Mouse (Mus musculus): ENCODE data around the gene Zgpat. TPM values are rescaled to one million over a fixed set of nuclear protein-coding genes. Genes with fewer than 3 reads are reported as not detected.

Zgpat gene
- total RNA-seq (2021) = 10 to 100 TPM; 13.1 to 18.3 TPM
- long read RNA-seq, experiment 1, transcript Zgpat-202 (6 exons, 2,072 nt) = major isoform, 15 of 32 reads
- long read RNA-seq, experiment 1, partial matches to known transcripts = 1 of 32 reads
- long read RNA-seq, experiment 1, other reads (novel, unspliced or antisense) = 14 of 32 reads
- long read RNA-seq, experiment 2, transcript Zgpat-202 (6 exons, 2,072 nt) = major isoform, 21 of 32 reads
- long read RNA-seq, experiment 2, partial matches to known transcripts = 0 of 32 reads
- long read RNA-seq, experiment 2, other reads (novel, unspliced or antisense) = 10 of 32 reads

GRCm38 (mm10) chr2:181364860-181365596, at the start of gene Zgpat, which contains the start of gene Arfrp1:
Gene Zgpat, plus strand, starts transcription at chr2:181364928.
Gene Arfrp1, minus strand, starts transcription at chr2:181365404.
- DNase-seq = peak; percentile 89

GRCm38 (mm10) chr2:181319248-181320102, 45.3 kb upstream of the Zgpat start, which contains the start of gene Rtel1:
Gene Rtel1, plus strand, starts transcription at chr2:181319739.
- peak; percentile 77 for DNase-seq

DNA sequence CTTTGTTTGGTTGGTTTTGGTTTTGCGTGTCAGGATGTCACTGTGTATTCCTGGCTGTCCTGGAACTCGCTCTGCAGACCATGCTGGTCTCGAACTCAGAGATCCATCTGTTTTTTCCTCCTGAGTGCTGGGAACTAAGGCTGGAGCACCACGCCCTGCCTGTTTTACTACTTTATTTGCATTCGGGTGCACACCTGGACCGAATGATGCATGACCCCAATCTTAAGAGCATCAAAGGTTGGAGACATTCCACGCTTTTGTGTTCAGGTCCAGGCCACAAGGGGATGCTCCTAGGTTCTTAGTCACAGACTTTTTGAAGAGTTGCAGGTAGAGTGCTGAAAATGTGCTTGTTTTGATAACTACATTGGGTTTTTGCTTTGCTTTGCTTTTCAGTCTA, 44.6 kb upstream of the Zgpat start:
- no peak for DNase-seq

GRCm38 (mm10) chr2:181322136-181322535, 42.6 kb upstream of the Zgpat start:
- no peak for DNase-seq

DNA sequence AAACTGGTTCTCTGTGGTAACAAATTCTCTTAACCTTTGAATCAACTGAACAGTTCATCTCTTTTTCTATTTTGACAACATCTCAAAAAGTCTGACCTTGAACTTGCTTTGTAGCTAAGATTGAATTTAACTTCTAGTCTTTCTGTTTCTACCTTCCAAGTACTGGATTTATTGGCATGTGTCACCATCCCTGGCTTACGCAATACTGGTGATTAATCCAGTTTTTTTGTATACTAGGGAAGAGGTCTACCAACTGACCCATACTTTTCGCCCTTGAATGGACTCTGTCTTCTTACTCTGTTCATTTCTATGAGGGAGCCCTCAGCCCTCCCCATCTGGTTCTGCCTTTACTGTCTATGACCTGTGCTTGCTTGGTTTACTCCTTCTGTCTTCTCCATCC, 38.6 kb upstream of the Zgpat start:
- DNase-seq = no peak

DNA sequence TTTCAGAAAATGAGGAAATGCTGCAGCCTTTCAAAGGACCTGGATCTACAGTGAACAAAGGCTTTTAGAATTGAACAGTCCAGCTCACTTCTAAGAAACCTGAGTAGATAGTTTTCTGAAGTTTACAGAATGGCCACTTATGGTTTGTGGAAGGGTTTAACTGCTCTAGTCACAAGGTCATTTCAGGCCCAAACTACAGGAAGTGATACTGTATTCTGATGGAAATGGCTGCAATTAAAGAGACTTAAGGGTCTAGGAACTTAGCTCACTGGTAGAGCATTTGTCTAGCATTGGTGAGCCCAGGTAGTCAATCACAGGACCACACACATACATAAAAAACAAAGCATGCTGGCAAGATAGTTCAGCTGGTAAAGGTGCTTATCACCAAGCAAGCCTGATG, 32.2 kb upstream of the Zgpat start:
- no peak for DNase-seq

DNA sequence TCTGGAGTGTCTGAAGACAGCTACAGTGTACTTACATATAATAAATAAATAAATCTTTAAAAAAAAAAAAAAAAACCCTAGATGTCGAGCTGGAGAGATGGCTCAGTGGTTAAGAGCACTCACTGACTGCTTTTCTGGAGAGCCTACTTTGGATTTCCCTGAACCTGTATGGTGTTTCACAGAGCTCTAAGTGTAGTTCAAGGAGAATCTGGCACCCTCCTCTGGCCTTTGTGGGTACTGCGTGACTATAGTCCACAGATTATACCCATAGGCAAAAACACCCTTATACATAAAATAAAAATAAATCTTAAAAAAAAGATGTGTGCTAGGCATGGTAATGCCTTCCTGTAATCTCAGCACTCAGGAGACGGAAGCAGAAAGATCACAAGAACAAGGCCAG, 30.7 kb upstream of the Zgpat start:
- DNase-seq = peak; percentile 63

DNA sequence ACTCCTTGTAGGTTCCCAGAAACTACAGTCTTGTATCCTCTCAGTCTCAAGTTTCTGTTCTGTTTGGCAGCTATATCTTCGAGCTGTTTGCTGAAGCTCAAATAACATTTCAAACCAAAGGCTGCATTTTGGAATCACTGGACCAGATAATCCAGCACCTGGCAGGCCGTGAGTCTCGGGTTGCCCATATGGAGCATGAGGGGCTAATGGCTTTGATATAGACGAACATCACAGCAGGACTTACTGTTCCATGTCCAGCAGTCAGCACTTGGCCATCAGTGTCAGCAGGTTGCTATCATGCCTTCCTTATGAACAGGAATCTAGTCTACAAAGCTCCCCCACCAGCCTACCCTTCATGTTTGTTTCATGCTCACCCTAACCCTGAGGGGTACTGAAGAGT, 24.3 kb upstream of the Zgpat start:
- DNase-seq = no peak

DNA sequence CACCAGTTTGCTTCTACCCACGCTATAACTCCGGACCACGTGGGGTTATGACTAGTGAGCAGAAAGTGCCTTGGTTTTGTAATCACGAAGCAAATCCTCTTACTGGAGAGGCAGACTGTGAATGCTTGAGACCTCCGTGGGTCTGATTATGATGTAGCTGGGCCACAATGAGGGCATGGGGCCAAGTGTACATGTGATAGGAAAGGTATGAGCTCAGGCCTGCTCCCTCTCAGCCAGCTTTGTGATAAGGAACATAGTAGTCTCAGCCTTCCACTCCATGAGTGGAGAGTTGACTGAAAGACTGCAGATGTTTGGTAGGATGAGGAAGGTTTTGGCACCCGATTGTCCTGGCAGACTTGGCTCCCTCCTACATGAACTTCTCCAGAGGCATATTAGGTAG, 22.0 kb upstream of the Zgpat start:
- no peak for DNase-seq

DNA sequence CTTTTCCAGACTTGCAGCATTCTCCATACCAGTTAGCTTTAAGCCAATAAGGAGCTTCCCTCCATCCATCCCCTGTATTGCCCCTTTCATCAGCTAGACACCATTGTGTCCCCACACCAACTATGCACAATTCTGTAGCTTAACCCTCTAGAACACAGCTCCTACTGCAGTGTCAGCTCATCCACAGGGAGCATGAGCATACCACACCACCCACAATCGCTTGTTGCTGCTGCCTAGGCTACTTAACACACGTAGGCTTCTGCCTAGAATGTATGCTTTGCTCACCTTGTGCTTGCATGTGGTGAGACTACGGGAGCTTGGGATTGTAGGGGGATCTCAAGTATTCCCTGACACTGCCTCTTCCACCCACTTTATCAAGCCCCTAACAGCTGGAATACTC, 7.9 kb upstream of the Zgpat start:
- no peak for DNase-seq

- DNase-seq = no peak
Observed at GRCm38 (mm10) chr2:181363946-181364345, 782 bp upstream of the Zgpat start.

GRCm38 (mm10) chr2:181364487-181364859, 255 bp upstream of the Zgpat start:
- DNase-seq = no peak

DNA sequence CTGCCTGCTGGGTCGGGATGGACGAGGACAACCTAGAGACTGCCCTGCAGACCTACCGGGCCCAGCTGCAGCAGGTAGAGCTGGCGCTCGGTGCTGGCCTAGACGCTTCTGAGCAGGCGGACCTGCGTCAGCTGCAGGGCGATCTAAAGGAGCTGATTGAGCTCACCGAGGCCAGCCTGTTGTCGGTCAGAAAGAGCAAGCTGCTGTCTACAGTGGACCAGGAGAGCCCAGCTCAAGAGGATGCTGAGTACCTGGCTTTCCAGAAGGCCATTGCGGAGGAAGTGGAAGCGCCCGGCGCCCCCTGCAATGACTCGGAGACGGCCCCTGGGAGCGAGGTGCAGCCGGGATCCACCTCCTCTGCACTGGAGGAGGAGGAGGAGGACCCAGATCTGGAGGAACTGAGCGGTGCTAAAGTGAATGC, 937 bp downstream of the Zgpat start:
- DNase-seq = peak; percentile 29

GRCm38 (mm10) chr2:181370001-181370400, 5.3 kb downstream of the Zgpat start:
- no peak for DNase-seq

- no peak for DNase-seq
Observed at GRCm38 (mm10) chr2:181375787-181376186, 11.1 kb downstream of the Zgpat start.

DNA sequence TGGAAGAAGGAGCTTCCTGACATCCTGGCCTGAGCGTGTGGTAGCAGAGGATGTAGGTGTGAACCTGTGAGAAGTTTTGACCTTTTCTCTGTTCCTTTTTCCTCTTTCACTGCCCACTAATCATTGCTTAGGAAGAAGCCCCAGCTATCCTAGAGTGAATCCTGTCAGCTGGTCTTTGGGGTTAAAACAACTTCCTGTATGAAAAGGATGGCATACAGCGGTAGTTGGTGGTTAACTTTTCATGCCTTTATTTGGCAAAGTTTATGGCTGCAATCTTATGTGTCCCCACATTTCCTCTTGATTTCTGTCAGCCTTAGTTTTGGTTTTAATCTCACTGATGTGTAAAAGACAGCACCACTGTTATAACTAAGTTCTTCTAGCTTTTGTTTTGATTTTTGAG, 12.5 kb downstream of the Zgpat start:
- DNase-seq = no peak

- DNase-seq = no peak
Observed at GRCm38 (mm10) chr2:181378701-181379100, 14.0 kb downstream of the Zgpat start.

- no peak for DNase-seq
Observed at GRCm38 (mm10) chr2:181379778-181380177, 15.1 kb downstream of the Zgpat start, which contains the start of gene Lime1. Gene Lime1, plus strand, starts transcription at chr2:181380078.

GRCm38 (mm10) chr2:181380251-181380650, 15.5 kb downstream of the Zgpat start:
- no peak for DNase-seq

- no peak for DNase-seq
Observed at GRCm38 (mm10) chr2:181381107-181381506, 16.4 kb downstream of the Zgpat start.

- DNase-seq = no peak
Observed at GRCm38 (mm10) chr2:181381631-181382306, 17.0 kb downstream of the Zgpat start.

GRCm38 (mm10) chr2:181384463-181384862, 19.7 kb downstream of the Zgpat start:
- no peak for DNase-seq

Measured in gastrocnemius, postnatal 10 days (tissue).